Mouse (Mus musculus) naive thymus-derived CD4-positive, alpha-beta T cell, adult 2 months (primary cell): ENCODE data around the gene Glo1.
A peak's percentile ranks its signal among the peaks of the same experiment; 100 is the strongest.

Experiments used
- DNase-seq: peaks from one replicate; pipeline ENCODE4 v3.0.0-alpha.2; 2011; ENCODE audit warnings: low read depth

Glo1 gene

DNA sequence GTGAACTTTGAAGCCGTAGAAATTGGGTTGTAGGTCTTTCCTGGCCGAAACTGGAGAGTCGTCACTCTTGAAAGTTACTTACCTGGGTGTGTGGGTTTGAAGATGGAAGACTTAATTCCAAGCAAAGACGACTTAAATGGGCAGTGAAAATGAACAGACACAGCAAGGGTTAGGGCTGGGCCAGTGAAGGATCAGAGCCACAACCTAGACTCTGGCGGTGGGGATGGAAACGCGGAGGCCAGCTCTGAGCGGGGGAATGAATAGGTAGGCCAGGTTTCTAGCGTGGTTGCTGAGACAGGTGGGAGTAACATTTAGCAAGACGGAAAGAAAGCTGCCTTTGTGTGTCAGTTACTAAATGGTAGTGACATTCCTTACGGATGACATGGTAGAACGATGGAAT, 49.7 kb downstream of the Glo1 start:
- DNase-seq = no peak

- peak; percentile 97 for DNase-seq
Measured at GRCm38 (mm10) chr17:30575941-30576773, 50.5 kb downstream of the Glo1 start, which contains the start of gene Btbd9. Gene Btbd9 (minus strand): TSS chr17:30576488.

GRCm38 (mm10) chr17:30575121-30575904, 51.4 kb downstream of the Glo1 start:
- peak; percentile 66 for DNase-seq

DNA sequence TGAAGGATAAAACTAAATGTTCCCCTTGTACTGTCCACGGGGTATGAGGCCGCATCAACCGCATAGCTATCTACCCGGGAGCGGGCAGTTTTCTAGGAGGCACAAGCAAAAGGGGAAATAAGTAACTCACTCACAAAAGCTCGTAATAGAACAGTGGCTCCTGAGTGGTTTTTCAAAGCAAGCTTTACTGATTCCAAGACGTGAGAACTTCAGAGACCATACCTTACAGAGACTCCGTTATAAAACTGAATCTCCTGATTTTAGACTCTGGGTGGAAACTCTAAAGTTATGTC, 51.9 kb downstream of the Glo1 start:
- peak; percentile 18 for DNase-seq

DNA sequence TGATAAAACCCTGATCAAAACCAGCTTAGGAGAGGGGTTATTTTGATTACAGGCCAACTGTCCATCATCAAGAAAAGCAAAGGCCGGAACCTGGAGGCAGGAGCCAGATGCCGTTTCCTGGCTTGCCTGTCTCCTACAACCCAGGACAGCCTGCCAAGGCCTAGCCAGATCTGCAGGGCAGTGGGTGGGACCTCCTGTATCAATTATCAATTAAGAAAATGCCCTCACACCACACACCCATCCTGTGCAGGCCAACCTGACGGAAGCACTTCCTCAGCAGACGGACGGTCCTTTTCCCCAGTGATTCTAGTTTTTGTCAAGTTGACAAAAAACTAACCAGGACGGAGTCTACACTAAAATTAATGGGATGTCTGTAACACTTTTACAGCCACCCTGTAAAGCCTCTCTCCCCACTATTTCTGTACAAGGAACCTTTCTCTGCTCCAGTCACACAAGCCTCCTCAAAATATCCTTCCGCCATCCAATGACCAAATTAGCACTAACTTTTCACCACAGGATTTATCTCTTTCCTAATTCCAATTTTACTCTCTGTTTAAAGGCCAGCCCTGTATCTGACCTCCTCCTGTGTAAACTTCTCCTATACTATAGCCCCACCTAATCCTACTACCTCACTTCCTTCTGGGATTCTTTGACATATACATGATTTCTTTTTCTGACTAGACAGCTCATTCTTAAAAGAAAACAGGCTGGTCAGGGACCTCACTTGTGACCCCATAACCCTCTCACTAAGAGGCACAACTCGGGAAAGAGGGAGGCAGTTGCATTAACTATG, 52.5 kb downstream of the Glo1 start:
- no peak for DNase-seq

DNA sequence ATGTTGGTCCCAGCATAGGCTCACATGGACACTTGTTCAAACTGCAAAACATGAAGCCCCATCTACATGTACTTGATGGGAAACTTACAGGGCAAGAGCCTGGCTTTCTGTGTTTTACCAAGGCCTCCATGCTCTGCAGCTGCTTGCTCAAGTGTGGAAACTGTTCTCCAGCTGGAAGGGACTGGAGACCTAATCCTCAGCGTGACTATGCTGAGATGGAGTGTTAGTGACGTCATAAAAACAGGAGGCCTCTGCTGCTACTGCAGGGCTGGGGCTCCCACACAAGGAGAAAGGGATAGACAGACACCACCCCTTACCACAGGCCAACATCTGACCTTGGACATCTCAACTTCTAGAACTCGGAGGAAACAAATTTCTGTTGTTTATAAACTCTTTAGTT, 55.7 kb downstream of the Glo1 start:
- DNase-seq = no peak

DNA sequence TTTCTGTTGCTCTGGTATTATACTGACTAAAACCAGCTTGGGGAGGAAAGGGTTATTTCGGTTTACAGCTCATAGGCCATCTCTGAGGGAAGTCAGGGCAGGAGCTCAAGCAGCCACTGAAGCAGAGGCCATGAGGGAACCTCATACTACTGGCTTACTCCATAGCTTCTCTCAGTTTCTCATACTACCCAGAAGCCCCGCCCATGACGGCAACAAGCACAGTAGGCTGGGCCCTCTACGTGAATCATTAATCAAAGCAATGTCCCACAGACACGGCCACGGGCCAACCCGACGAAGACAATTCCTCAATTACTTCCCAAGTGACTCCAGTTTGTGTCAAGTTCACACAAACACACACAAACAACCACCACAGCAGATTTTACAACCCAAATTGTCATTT, 56.5 kb downstream of the Glo1 start:
- no peak for DNase-seq

- DNase-seq = no peak
Measured at GRCm38 (mm10) chr17:30568473-30568872, 58.2 kb downstream of the Glo1 start.

GRCm38 (mm10) chr17:30564971-30565370, 61.7 kb downstream of the Glo1 start:
- DNase-seq = no peak

GRCm38 (mm10) chr17:30564407-30564806, 62.3 kb downstream of the Glo1 start:
- DNase-seq = no peak

DNA sequence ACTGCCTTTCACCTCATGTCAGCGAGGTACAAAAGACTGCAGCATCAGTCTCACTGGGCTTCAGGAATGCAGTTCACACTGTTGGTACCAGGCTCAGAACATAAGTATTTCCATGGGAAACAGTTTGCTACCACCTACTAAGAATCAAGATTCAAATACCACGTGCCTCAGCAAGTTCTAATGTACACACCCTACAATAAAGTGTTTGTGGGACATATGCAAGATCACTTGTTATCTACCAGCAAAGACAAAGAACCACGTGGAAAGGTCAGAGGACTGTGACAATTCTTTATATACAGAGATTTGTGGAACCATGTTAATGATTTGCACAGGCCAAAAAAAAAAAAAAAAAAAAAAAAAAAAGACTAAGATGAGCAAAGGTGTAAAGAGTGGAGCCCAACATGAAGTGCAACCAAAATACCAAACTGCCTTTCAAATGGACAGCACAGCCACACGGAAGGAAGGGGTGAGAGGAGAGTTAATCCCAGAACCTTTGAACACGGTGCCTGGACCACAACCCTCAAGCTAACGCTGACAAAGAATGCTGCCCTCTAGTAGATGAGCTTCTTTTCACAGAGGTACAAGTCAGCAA, 63.1 kb downstream of the Glo1 start:
- no peak for DNase-seq

- DNase-seq = no peak
Measured at GRCm38 (mm10) chr17:30562770-30563169, 63.9 kb downstream of the Glo1 start.

DNA sequence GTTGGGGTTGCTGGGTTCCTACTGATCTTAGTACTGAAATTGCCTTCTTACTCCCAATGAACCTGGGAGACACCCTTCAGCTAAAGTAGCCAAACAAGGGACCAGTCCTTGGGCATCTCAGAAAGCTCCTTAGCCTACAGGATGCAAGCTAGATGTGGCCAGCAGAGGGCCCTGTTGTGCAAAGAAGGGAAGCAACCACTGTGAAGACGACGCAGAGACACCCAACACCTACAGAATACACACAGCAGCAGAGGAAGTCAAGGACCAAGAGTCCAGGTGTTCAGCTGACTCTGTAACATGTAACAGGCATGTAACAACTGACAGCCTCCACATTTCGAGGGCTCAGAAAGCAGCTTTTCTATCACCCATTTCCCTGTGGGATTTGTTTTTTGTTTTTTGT, 67.1 kb downstream of the Glo1 start:
- DNase-seq = peak; percentile 88

DNA sequence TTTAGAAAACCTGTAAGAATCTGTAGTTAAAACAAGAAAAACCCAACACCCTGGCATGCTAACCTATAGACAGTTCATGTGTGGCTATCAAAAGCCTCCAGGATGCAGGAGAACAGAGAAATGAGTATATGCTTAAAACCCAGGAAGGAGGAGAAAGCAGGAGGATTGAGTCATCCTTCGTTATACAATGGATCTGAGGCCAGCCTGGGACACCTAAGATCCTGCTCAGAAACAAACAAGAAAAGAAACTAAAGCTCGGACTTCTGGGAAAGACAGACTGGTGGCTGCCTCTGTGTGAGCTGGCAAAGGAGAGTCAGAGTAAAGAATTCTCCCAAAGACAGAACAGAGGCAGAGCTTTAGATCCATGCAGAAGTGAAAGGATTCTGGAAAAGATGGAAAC, 68.0 kb downstream of the Glo1 start:
- no peak for DNase-seq

DNA sequence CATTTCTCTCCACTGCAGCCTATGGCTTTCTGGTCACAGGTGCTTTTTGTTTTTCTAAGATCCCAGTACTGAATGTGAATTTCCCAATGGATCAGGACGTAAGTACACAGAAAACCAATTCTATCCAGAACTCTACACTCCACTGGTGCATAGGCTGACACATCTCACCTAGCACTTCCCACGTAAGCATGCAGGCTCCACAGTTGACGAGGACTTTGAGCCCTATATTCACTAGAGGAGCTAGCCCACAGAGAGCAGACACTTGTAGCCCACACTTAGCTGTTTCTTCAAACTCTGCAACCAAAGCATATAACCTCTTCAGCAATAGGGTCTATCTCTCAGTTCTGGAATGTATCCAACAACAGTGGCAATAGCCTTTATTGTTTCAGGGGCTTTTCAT, 70.2 kb downstream of the Glo1 start:
- no peak for DNase-seq

DNA sequence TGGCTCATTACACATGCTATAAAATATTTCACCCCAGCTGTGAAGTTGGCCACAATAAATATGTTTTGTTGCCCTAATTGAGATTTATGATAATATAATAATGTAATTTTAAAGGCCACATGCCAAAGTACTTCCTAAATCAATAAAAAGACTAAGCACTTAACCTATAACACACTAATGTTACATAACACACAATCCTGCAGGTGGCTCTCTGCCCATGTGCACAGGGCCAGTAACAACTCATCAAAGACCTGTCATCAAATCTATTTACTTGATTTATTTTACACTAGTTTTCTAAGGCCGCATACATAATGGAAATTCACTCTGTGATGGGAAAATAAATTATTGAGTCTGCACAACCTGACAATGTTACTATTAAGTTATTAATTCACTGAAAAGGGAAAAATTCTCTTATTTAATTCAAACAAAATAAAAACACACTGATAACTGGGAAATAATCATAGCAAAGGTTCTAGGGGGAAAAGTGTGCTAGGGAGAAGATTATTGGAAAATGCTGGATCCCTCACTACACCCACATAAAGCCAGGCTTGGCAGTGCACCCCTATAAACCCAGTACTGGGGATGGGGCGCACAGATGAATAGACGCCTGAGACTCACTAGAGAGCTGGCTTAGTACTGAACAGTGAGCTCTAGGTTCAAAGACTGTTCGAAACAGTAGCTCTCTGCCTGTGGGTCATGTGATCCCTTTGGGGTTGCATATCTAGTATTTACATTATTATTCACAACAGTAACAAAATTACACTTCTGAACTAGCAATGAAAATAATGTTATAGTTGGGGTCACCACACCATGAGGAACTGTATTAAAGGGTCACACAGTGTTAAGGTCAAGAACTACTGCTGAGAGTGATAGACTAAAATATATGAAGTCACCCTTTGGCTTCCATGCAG, 73.4 kb downstream of the Glo1 start:
- no peak for DNase-seq

GRCm38 (mm10) chr17:30550774-30551107, 75.9 kb downstream of the Glo1 start:
- no peak for DNase-seq

DNA sequence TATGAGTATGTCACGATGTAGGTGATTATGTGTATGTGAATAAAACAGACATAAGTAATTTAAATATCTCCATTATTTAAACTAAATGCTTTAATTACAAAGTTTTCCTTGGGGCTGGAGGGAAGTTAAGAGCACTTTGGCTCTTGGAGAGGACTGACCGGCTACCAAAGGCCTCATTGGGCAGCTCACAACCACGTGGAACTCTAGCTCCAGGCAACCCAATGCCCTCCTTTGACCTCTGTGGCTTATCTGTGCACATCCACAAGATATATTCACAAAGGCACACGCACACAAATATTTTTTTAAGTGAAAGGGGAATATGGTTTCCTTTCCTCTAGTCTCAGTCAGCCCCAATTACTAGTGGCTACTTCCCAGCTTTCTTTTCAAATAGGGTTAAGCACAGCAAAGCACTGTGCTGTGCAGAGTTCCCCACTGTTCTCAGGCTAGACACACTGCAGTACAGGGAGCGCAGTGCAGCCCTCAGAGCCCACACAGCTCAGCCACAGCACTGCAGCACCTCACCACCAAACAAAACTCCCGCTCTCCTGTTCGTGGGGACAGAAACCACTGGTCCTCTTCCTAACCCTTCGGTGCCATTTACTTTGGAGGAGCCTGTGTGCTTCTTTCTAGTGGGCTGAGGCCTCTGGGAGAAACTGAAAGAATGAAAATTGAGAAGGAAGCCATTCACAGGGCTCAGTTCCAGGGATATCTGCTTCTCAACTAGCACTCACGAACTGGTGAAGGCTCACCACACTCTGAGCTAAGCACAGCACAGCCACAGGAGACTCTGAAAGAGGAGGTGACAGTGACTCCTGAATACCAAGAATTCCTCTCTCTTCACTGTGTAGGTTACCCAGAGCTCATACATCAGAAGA, 76.5 kb downstream of the Glo1 start:
- no peak for DNase-seq

- no peak for DNase-seq
Measured at GRCm38 (mm10) chr17:30539098-30539497, 87.6 kb downstream of the Glo1 start.

GRCm38 (mm10) chr17:30536651-30537050, 90.0 kb downstream of the Glo1 start:
- DNase-seq = no peak
